Mouse (Mus musculus) T-helper 1 cell (primary cell): ENCODE results near the gene Mslnl.

Source experiments
- in situ Hi-C: fragments of 300-600 bp; cut with MboI, MseI; formaldehyde crosslinking; loops from one replicate; pipeline ENCODE4 v1.15.1; 2025; ENCODE audit warnings: high pct_unique_total_duplicates

Mslnl gene

GRCm38 (mm10) chr17:25743831-25744230 lies 8.0 kb downstream of the Mslnl start:
- in situ Hi-C loops = no loop called here

GRCm38 (mm10) chr17:25744311-25744710 lies 8.5 kb downstream of the Mslnl start:
- in situ Hi-C loops = no loop called here

GRCm38 (mm10) chr17:25748238-25748637 lies 12.4 kb downstream of the Mslnl start:
- in situ Hi-C loops = no loop called here

- in situ Hi-C loops = no loop called here
Measured at GRCm38 (mm10) chr17:25749314-25749713, 13.5 kb downstream of the Mslnl start.

- in situ Hi-C loops = no loop called here
Measured at GRCm38 (mm10) chr17:25751446-25751845, 15.6 kb downstream of the Mslnl start.

GRCm38 (mm10) chr17:25754241-25754640 lies 18.4 kb downstream of the Mslnl start, which contains the start of gene Msln:
Gene Msln (minus strand): TSS chr17:25754378.
- in situ Hi-C loops = no loop called here

- in situ Hi-C loops = no loop called here
Measured at GRCm38 (mm10) chr17:25755086-25755485, 19.2 kb downstream of the Mslnl start.

- in situ Hi-C loops = no loop called here
Measured at GRCm38 (mm10) chr17:25755627-25756377, 20.0 kb downstream of the Mslnl start.

GRCm38 (mm10) chr17:25756378-25757242 lies 20.8 kb downstream of the Mslnl start:
- in situ Hi-C loops = no loop called here

- in situ Hi-C loops = no loop called here
Measured at GRCm38 (mm10) chr17:25757691-25758090, 21.8 kb downstream of the Mslnl start.

GRCm38 (mm10) chr17:25760148-25760547 lies 24.3 kb downstream of the Mslnl start:
- in situ Hi-C loops = no loop called here

- in situ Hi-C loops = no loop called here
Measured at GRCm38 (mm10) chr17:25761561-25761970, 25.7 kb downstream of the Mslnl start.

GRCm38 (mm10) chr17:25762591-25762990 lies 26.7 kb downstream of the Mslnl start:
- in situ Hi-C loops = no loop called here

- in situ Hi-C loops = no loop called here
Measured at GRCm38 (mm10) chr17:25765886-25766285, 30.0 kb downstream of the Mslnl start.

GRCm38 (mm10) chr17:25769331-25769730 lies 33.5 kb downstream of the Mslnl start:
- in situ Hi-C loops = no loop called here

- in situ Hi-C loops = no loop called here
Measured at GRCm38 (mm10) chr17:25773549-25774120, 37.8 kb downstream of the Mslnl start, which contains the start of gene Narfl. Gene Narfl (plus strand): TSS chr17:25773776.

- in situ Hi-C loops = no loop called here
Measured at GRCm38 (mm10) chr17:25775318-25776062, 39.6 kb downstream of the Mslnl start.

GRCm38 (mm10) chr17:25777948-25778347 lies 42.1 kb downstream of the Mslnl start:
- in situ Hi-C loops = no loop called here

GRCm38 (mm10) chr17:25781339-25781738 lies 45.5 kb downstream of the Mslnl start:
- in situ Hi-C loops = no loop called here

GRCm38 (mm10) chr17:25783086-25783485 lies 47.2 kb downstream of the Mslnl start:
- in situ Hi-C loops = no loop called here

- in situ Hi-C loops = no loop called here
Measured at GRCm38 (mm10) chr17:25783861-25784574, 48.2 kb downstream of the Mslnl start.
